Mouse (Mus musculus) hindbrain, embryonic 12.5 days (tissue): ENCODE measurements around the gene Twnk. TPM values are rescaled to one million over a fixed set of nuclear protein-coding genes. Genes with fewer than 3 reads are reported as not detected.

Experiments
- ATAC-seq: fragments of 200-750 bp; cut with Nextera tagmentation; 2 replicates; pipeline ENCODE4 v1.8.0; 2017; ENCODE audit warnings: moderate TSS enrichment; ENCODE audit not compliant: low FRiP score
- H3K27ac ChIP-seq: fragments of 300-500 bp; sonication (generic); 2 replicates; pipeline ENCODE4 v1.5.1; 2016; ENCODE audit warnings: mild to moderate bottlenecking
- H3K27me3 ChIP-seq: fragments of 300-500 bp; sonication (generic); 2 replicates; pipeline ENCODE4 v1.6.1; 2016; ENCODE audit warnings: mild to moderate bottlenecking
- H3K36me3 ChIP-seq: fragments of 300-500 bp; sonication (generic); 2 replicates; pipeline ENCODE4 v1.6.1; 2016; ENCODE audit warnings: mild to moderate bottlenecking
- H3K4me1 ChIP-seq: fragments of 300-500 bp; sonication (generic); 2 replicates; pipeline ENCODE4 v1.6.1; 2016
- H3K4me2 ChIP-seq: fragments of 300-500 bp; sonication (generic); replicated peaks from 2 replicates; pipeline ENCODE4 v1.6.1; 2016; ENCODE audit warnings: mild to moderate bottlenecking
- H3K4me3 ChIP-seq: fragments of 300-500 bp; sonication (generic); 2 replicates; pipeline ENCODE4 v1.5.1; 2016; ENCODE audit warnings: mild to moderate bottlenecking
- H3K9ac ChIP-seq: fragments of 300-500 bp; sonication (generic); 2 replicates; pipeline ENCODE4 v1.6.1; 2016; ENCODE audit warnings: mild to moderate bottlenecking, moderate library complexity
- H3K9me3 ChIP-seq: fragments of 300-500 bp; sonication (generic); replicated peaks from 2 replicates; pipeline ENCODE4 v1.6.1; 2016; ENCODE audit warnings: mild to moderate bottlenecking
- WGBS: fragments of 180-500 bp; shearing (Covaris S2); methylation state at CpG from one replicate; pipeline ENCODE4 v1.1.7; 2016; 5-methylcytosine and 5-hydroxymethylcytosine counted together
- polyA plus RNA-seq: library from polyadenylated mRNA; unstranded; fragments of >200 nt; fragmentation: Nextera tagmentation; extraction: Ambion mirVana; gene quantifications from 2 replicates; pipeline ENCODE4 v1.2.1, GENCODE M21; 2016

Gene Twnk
- polyA plus RNA-seq, 1 experiment from 2014 or later = 19.7 TPM

- ATAC-seq = no peak
- peak overlapping the region; percentile 89 for H3K9ac ChIP-seq
- peak overlapping the region; percentile 96 for H3K4me2 ChIP-seq
- peaks cover 20% of the 10 kb centered on the region for H3K4me1 ChIP-seq
- H3K36me3 ChIP-seq = peaks cover 52% of the 10 kb centered on the region
- peak overlapping the region; percentile 97 for H3K4me3 ChIP-seq
- 0 out of 2 replicates have a peak overlapping the region, but pooled peaks have one; percentile 84 for H3K27ac ChIP-seq
- no peaks in the 10 kb centered on the region for H3K9me3 ChIP-seq
- 40% methylated on average over 17 of the region's 17 CpGs for WGBS
- H3K27me3 ChIP-seq = no peaks in the 10 kb centered on the region
These were observed 1.6 kb downstream of the Twnk start for GRCm38 (mm10) chr19:45007021-45007420.

GRCm38 (mm10) chr19:45007425-45008191, 2.1 kb downstream of the Twnk start:
- Histone ChIP-seq H3K4me2 (peak overlapping the region; percentile 96), H3K4me1 (peaks cover 23% of the 10 kb centered on the region), H3K36me3 (peaks cover 49% of the 10 kb centered on the region), H3K27ac (no peak overlapping the region), H3K27me3 (no peaks in the 10 kb centered on the region), H3K9ac (peak overlapping the region; percentile 89), H3K4me3 (peak overlapping the region; percentile 97), H3K9me3 (no peaks in the 10 kb centered on the region)
- 94% methylated on average over 20 of the region's 20 CpGs for WGBS
- no peak for ATAC-seq

GRCm38 (mm10) chr19:45010646-45011045, 5.2 kb downstream of the Twnk start:
- H3K36me3 ChIP-seq = peaks cover 28% of the 10 kb centered on the region
- H3K4me2 ChIP-seq = no peak overlapping the region
- ATAC-seq = no peak
- no peak overlapping the region for H3K9ac ChIP-seq
- 94% methylated on average over 4 of the region's 4 CpGs for WGBS
- peaks cover 31% of the 10 kb centered on the region for H3K4me1 ChIP-seq
- no peak overlapping the region for H3K27ac ChIP-seq
- H3K27me3 ChIP-seq = peaks cover 4% of the 10 kb centered on the region; the same call in 1 of the 2 replicates
- no peak overlapping the region for H3K4me3 ChIP-seq
- H3K9me3 ChIP-seq = no peaks in the 10 kb centered on the region

- no peaks in the 10 kb centered on the region for H3K9me3 ChIP-seq
- no peak for ATAC-seq
- 84% methylated on average over 8 of the region's 8 CpGs for WGBS
- no peak overlapping the region for H3K4me2 ChIP-seq
- H3K27me3 ChIP-seq = peaks cover 4% of the 10 kb centered on the region; the same call in 1 of the 2 replicates
- peak overlapping the region; percentile 64 for H3K27ac ChIP-seq
- peaks cover 41% of the 10 kb centered on the region for H3K4me1 ChIP-seq
- no peak overlapping the region for H3K4me3 ChIP-seq
- no peak overlapping the region for H3K9ac ChIP-seq
- peaks cover 28% of the 10 kb centered on the region for H3K36me3 ChIP-seq
These were observed 6.8 kb downstream of the Twnk start for GRCm38 (mm10) chr19:45012219-45012618.

GRCm38 (mm10) chr19:45012636-45013035, 7.2 kb downstream of the Twnk start:
- no peak overlapping the region for H3K4me3 ChIP-seq
- H3K27ac ChIP-seq = peak overlapping the region; percentile 64
- no peak overlapping the region for H3K4me2 ChIP-seq
- WGBS = 46% methylated on average over 6 of the region's 6 CpGs
- H3K4me1 ChIP-seq = peaks cover 39% of the 10 kb centered on the region
- peaks cover 28% of the 10 kb centered on the region for H3K36me3 ChIP-seq
- H3K9me3 ChIP-seq = no peaks in the 10 kb centered on the region
- ATAC-seq = no peak
- H3K27me3 ChIP-seq = peaks cover 4% of the 10 kb centered on the region; the same call in 1 of the 2 replicates
- no peak overlapping the region for H3K9ac ChIP-seq

- Histone ChIP-seq H3K9ac (no peak overlapping the region), H3K27ac (no peak overlapping the region), H3K4me3 (no peak overlapping the region), H3K4me1 (peaks cover 40% of the 10 kb centered on the region), H3K9me3 (no peaks in the 10 kb centered on the region), H3K4me2 (no peak overlapping the region), H3K27me3 (peaks cover 4% of the 10 kb centered on the region; the same call in 1 of the 2 replicates), H3K36me3 (peaks cover 24% of the 10 kb centered on the region)
- ATAC-seq = no peak
- 72% methylated on average over 6 of the region's 6 CpGs for whole genome bisulfite sequencing
These were observed 8.2 kb downstream of the Twnk start for GRCm38 (mm10) chr19:45013581-45014225.

GRCm38 (mm10) chr19:45014335-45014971, 9.0 kb downstream of the Twnk start, which contains the start of gene Lzts2:
TSS of gene Lzts2 (plus strand) at chr19:45014414.
- Histone ChIP-seq H3K4me3 (peak within 1 kb of the TSS; percentile 60), H3K27me3 (peaks cover 4% of the 10 kb centered on the region; the same call in 1 of the 2 replicates), H3K4me2 (peak within 1 kb of the TSS; percentile 91), H3K9ac (peak within 1 kb of the TSS; percentile 59), H3K4me1 (peaks cover 48% of the 10 kb centered on the region), H3K27ac (peak within 1 kb of the TSS; percentile 98), H3K9me3 (no peaks in the 10 kb centered on the region), H3K36me3 (peaks cover 24% of the 10 kb centered on the region)
- no peak for ATAC-seq
- 10% methylated on average over 10 of the region's 10 CpGs for WGBS

- Histone ChIP-seq H3K36me3 (peaks cover 24% of the 10 kb centered on the region), H3K9me3 (no peaks in the 10 kb centered on the region), H3K4me3 (peak overlapping the region; percentile 60), H3K27me3 (peaks cover 4% of the 10 kb centered on the region; the same call in 1 of the 2 replicates), H3K4me2 (peak overlapping the region; percentile 91), H3K9ac (peak overlapping the region; percentile 59), H3K4me1 (peaks cover 52% of the 10 kb centered on the region), H3K27ac (peak overlapping the region; percentile 98; the same call in 1 of the 2 replicates)
- WGBS = 1% methylated on average over 25 of the region's 25 CpGs
- no peak for ATAC-seq
These were observed 9.5 kb downstream of the Twnk start for GRCm38 (mm10) chr19:45014981-45015402.

- peak; percentile 29 for ATAC-seq
- Histone ChIP-seq H3K9me3 (no peaks in the 10 kb centered on the region), H3K4me1 (peaks cover 60% of the 10 kb centered on the region), H3K4me3 (peak overlapping the region; percentile 60), H3K27me3 (peaks cover 4% of the 10 kb centered on the region; the same call in 1 of the 2 replicates), H3K36me3 (peaks cover 17% of the 10 kb centered on the region), H3K4me2 (peak overlapping the region; percentile 91), H3K27ac (peak overlapping the region; percentile 98), H3K9ac (peak overlapping the region; percentile 59)
- WGBS = 0% methylated on average over 34 of the region's 34 CpGs
These were observed 10.2 kb downstream of the Twnk start for GRCm38 (mm10) chr19:45015518-45016281.

- Histone ChIP-seq H3K9me3 (no peaks in the 10 kb centered on the region), H3K36me3 (peaks cover 12% of the 10 kb centered on the region), H3K9ac (peak overlapping the region; percentile 59), H3K27me3 (peaks cover 4% of the 10 kb centered on the region; the same call in 1 of the 2 replicates), H3K4me2 (peak overlapping the region; percentile 91), H3K4me1 (peaks cover 68% of the 10 kb centered on the region), H3K4me3 (peak overlapping the region; percentile 60), H3K27ac (peak overlapping the region; percentile 98)
- peak; percentile 30 for ATAC-seq
- WGBS = 1% methylated on average over 18 of the region's 18 CpGs
These were observed 11.1 kb downstream of the Twnk start for GRCm38 (mm10) chr19:45016341-45017215.
